Mouse (Mus musculus) mesoderm, embryonic 11.5 days (tissue): ENCODE measurements around the gene Olfr204.
"Not testable (repeated sequence)": the region's sequence is repeated elsewhere in the genome, so short reads cannot be mapped to it uniquely, and the experiment has no call there.

Source experiments
- DNase-seq: peaks from one replicate; pipeline ENCODE4 v3.0.0-alpha.2; 2012; ENCODE audit warnings: low read depth, low spot score

Gene Olfr204

DNA sequence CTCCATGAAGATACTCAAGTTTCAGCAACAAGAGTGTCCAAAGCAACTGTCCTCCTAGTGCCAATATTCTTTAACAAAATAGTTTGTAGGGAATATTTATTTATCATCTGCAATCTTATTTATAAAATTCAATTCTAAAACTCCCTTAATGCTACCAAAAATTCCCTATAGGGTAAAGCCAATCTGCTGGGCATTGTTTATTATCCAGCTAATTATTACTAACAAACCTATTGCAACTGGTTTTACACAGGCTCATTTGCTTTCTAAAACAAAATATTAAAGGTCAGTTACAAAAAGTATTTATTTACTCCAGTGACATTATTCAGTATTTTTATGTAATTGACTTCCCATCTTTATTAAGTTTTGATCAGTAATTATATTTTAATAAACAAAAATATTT, at the start of gene Olfr204:
Gene Olfr204, minus strand, starts transcription at position 101 of the 400 bp plus-strand sequence.
- no peak for DNase-seq

DNA sequence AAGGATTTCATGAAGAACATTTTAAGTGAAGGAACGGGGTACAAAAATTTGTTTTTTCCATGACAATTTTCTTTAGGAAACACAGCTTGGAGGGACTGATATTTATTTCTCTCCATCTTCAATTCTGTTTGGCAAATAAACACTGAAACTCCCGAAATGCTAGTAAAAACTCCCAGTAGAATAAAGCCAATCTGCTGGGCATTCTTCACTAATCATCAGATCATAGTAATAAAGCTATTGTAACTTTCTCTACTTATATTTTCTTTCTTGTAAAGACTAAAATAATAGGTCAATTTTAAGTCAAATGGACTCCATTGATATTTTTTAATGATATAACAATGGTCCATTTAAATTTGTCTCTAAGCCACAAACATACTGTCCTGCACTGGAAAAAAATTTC, 45.8 kb upstream of the Olfr204 start, which contains the start of gene Olfr209:
Gene Olfr209, minus strand, starts transcription at position 101 of the 400 bp plus-strand sequence.
- DNase-seq = no peak

- no peak for DNase-seq
Observed at GRCm38 (mm10) chr16:59349146-59349545, 31.1 kb upstream of the Olfr204 start, which contains the start of gene Olfr206. Gene Olfr206 (minus strand): TSS chr16:59349246.

DNA sequence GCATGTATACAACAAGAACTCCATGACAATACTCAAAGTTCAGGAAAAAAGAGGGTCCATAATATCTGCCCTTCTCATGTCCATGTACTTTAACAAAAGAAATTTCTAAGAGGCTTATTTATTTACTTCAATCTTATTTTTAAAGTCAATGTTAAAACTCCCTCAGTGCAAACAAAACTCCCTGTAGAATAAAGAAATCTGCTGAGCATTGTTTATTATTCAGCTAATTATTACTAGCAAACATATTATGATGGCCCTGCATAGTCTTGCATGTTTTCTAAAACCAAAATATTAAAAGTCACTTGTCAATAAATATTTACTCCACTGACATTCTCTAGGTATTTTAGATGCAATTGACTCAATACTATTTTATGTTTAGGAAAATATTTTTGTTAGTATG, 13.0 kb upstream of the Olfr204 start, which contains the start of gene Olfr205:
Gene Olfr205, minus strand, starts transcription at position 101 of the 400 bp plus-strand sequence.
- DNase-seq = no peak

DNA sequence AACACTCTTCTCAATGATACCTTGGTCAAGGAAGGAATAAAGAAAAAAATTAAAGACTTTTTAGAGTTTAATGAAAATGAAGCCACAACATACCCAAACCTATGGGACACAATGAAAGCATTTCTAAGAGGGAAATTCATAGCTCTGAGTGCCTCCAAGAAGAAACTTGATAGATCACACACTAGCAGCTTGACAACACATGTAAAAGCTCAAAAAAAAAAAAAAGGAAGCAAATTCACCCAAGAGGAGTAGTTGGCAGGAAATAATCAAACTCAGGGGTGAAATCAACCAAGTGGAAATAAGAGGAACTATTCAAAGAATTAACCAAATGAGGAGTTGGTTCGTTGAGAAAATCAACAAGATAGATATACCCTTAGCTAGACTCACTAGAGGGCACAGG, 5.2 kb upstream of the Olfr204 start:
- not testable (repeated sequence) for DNase-seq

DNA sequence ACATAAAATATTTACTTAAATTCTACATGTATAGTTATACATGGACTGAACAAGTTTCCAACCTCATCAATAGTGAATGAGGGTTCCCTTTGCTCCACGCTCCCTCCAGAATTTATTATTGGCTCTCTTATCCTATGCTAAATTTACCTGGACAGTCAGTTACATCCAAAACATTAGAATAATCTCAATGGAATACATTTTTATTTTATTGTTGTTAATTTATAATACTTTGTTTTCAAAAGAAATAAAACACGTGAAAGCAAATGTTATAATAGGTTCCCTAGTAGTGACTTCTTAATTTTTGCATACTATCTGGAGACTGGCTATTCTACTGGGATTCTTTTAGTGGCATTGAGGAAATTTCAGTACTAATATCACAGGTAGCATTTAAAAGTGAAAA, 19.5 kb downstream of the Olfr204 start, which contains the start of gene Olfr203:
Gene Olfr203, plus strand, starts transcription at position 301 of the 400 bp plus-strand sequence.
- no peak for DNase-seq

DNA sequence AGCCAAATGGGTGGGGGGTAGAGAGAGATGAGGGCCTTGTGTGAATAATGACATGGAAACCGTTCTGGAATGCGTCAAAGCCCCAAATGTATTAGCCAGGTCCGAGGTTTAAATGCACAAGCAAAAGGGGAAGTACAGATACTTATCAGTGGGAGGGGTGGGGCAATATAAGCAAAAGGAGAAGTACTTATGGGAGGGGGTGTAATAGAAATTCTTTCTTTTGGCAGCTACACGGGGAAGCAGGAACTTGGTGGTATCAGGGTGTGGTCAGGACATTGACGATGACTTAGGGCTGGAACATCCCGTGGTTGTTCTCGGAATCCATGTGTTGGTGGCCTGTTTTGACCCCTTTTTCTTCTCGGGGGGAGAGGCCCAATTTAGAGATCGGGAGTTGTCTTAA, 30.5 kb downstream of the Olfr204 start:
- DNase-seq = not testable (repeated sequence)

DNA sequence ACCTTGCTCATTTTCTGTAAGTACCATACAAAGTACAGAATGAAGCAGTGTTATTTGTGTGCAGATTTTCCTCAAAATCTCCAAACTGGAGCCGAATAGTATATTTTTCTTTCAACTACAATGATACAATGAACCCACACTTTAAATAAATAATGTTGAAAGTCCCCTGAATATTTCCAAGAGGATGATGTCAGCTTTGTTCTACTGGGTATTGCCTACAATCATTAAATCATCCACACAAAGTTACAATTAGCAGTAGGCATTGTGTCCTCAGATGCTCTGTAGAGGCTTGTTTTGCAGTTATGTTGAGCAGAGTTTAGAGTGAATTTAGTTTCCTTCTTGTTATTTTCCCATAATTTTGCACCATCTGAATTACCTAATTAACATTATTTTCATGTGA, 31.4 kb downstream of the Olfr204 start, which contains the start of gene Olfr202:
Gene Olfr202, minus strand, starts transcription at position 101 of the 400 bp plus-strand sequence.
- DNase-seq = no peak

DNA sequence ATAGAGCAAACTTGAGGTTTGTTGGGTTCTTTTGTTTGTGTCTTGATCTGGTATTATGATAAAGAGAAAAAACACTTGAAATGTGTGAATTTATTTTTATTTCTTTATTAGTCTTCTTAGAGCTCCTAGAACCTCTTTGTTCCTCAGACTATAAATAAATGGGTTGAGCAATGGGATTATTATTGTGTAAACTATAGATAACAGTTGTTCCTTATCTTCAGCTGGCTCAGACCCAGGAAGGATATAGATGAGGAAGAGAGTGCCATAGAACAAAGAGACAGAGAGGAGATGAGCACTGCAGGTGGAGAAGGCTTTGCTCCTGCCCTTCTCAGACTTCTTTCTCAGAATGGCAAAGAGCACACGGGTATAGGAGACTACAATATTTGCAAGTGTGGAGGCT, 34.6 kb downstream of the Olfr204 start:
- no peak for DNase-seq

DNA sequence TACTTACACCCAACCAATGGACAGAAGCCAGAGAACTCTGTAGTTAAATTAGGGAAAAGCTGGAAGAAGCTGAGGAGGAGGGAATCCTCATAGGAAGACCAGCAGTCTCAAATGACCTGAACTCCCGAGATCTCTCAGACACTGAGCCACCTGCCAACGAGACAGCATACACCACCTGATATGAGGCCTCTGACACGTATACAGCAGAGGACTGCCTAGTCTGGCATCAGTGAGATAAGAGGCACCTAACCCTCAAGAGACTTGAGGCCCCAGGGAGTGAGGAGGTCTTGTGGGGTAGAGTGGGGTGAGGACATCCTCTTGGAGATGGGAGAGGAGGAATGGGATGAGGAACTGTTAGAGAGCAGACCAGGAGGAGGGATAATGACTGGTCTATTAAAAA, 37.5 kb downstream of the Olfr204 start:
- no peak for DNase-seq

DNA sequence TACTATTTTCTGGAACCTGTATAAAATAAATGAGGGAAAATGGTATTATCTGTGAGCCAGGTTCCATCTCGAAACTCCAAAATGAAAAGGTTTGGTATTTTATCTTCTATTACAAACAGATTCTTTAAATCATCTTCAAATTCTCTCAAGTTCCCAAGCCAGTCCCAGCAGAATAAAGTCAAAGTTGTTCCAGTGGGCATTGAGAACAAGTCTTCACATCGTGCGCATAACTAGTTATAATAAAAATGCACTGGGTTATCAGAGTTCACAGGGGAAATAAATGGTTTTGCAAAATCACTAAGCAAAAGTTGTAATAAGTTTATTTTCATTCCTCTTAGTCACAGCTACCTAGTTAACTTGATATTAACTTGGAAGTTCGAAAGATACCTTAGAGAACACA, 45.5 kb downstream of the Olfr204 start, which contains the start of gene Olfr201:
Gene Olfr201, minus strand, starts transcription at position 101 of the 400 bp plus-strand sequence.
- not testable (repeated sequence) for DNase-seq

GRCm38 (mm10) chr16:59269097-59269496, 49.0 kb downstream of the Olfr204 start:
- not testable (repeated sequence) for DNase-seq
